Mouse (Mus musculus) kidney, embryonic 14.5 days (tissue): ENCODE results near the gene Tcf21. TPM values are rescaled to one million over a fixed set of nuclear protein-coding genes. Genes with fewer than 3 reads are reported as not detected.

ENCODE experiments used
- ATAC-seq: fragments of 200-750 bp; cut with Nextera tagmentation; 2 replicates; pipeline ENCODE4 v1.8.0; 2017; ENCODE audit warnings: moderate number of reproducible peaks, mild to moderate bottlenecking, moderate TSS enrichment, moderate library complexity; ENCODE audit not compliant: low FRiP score, low TSS enrichment
- H3K27ac ChIP-seq: fragments of 300-500 bp; sonication (generic); 2 replicates; pipeline ENCODE4 v1.5.1; 2014; ENCODE audit warnings: low read depth, mild to moderate bottlenecking, low read length, moderate library complexity, mixed read lengths
- H3K27me3 ChIP-seq: fragments of 300-500 bp; sonication (generic); 2 replicates; pipeline ENCODE4 v1.6.1; 2014; ENCODE audit warnings: mild to moderate bottlenecking, low read length; ENCODE audit not compliant: control insufficient read depth, insufficient read depth
- H3K36me3 ChIP-seq: fragments of 300-500 bp; sonication (generic); 2 replicates; pipeline ENCODE4 v1.6.1; 2014; ENCODE audit warnings: low read length, mixed read lengths; ENCODE audit not compliant: control insufficient read depth, insufficient read depth
- H3K4me1 ChIP-seq: fragments of 300-500 bp; sonication (generic); 2 replicates; pipeline ENCODE4 v1.6.1; 2014; ENCODE audit warnings: low read length, mixed read lengths; ENCODE audit not compliant: control insufficient read depth, insufficient read depth
- H3K4me2 ChIP-seq: fragments of 300-500 bp; sonication (generic); replicated peaks from 2 replicates; pipeline ENCODE4 v1.6.1; 2014; ENCODE audit warnings: low read depth, mild to moderate bottlenecking, low read length
- H3K4me3 ChIP-seq: fragments of 300-500 bp; sonication (generic); 2 replicates; pipeline ENCODE4 v1.5.1; 2014; ENCODE audit warnings: mild to moderate bottlenecking, low read length
- H3K9ac ChIP-seq: fragments of 300-500 bp; sonication (generic); 2 replicates; pipeline ENCODE4 v1.6.1; 2014; ENCODE audit warnings: low read depth, mild to moderate bottlenecking, low read length, moderate library complexity
- H3K9me3 ChIP-seq: fragments of 300-500 bp; sonication (generic); 2 replicates; pipeline ENCODE4 v1.6.1; 2016; ENCODE audit warnings: low read length; ENCODE audit not compliant: control insufficient read depth
- WGBS: fragments of 180-500 bp; shearing (Covaris S2); extraction: QIAGEN DNeasy Blood & Tissue Kit; methylation state at CpG from one replicate; pipeline ENCODE4 v1.1.7; 2014; 5-methylcytosine and 5-hydroxymethylcytosine counted together
- polyA plus RNA-seq: library from polyadenylated mRNA; unstranded; fragments of >200 nt; fragmentation: Nextera tagmentation; extraction: Ambion mirVana; gene quantifications from 2 replicates; pipeline ENCODE4 v1.2.1, GENCODE M21; 2014

Tcf21 gene
- polyA plus RNA-seq, 1 experiment from 2014 or later, result 331 TPM

DNA sequence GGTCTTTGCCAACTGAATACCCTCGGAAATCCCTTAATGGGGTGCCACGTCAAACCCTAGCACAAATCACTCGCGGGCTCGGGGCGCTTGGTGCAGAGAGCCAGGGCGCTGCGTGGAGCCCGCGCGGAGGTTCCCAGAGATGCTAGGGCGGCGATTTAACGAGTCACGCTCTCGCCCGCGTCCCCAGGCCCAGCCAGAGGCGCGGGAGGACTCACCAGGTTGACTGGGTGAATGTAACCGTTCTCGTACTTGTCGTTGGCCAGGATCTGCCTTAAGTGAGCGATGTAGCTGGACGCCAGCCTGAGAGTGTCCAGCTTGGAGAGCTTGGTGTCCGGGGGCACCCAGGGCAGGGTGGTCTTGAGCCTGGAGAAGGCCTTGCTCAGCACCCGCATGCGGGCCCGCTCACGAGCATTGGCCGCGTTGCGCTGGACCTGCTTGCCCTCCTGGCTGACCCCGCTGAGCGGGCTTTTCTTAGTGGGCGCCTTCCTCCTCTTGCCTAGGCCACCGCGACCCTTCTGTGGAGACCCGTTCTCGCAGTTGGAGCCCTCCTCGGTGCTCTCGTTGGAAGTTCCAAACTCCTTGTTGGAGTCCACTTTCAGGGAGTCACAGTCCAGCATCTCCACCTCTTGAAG, 619 bp downstream of the Tcf21 start:
- Histone ChIP-seq H3K9ac (peak overlapping the region; percentile 97), H3K4me1 (peaks cover 23% of the 10 kb centered on the region; the same call in 1 of the 2 replicates), H3K9me3 (no peaks in the 10 kb centered on the region), H3K4me3 (peak overlapping the region; percentile 76), H3K36me3 (no peaks in the 10 kb centered on the region), H3K27me3 (0 out of 2 replicates have a peak, but pooled peaks cover 6% of the 10 kb centered on the region), H3K27ac (peak overlapping the region; percentile 98), H3K4me2 (peak overlapping the region; percentile 43)
- ATAC-seq, result no peak; the same call in 1 of the 2 replicates
- WGBS, result under 1% methylated on average over 42 of the region's 42 CpGs

DNA sequence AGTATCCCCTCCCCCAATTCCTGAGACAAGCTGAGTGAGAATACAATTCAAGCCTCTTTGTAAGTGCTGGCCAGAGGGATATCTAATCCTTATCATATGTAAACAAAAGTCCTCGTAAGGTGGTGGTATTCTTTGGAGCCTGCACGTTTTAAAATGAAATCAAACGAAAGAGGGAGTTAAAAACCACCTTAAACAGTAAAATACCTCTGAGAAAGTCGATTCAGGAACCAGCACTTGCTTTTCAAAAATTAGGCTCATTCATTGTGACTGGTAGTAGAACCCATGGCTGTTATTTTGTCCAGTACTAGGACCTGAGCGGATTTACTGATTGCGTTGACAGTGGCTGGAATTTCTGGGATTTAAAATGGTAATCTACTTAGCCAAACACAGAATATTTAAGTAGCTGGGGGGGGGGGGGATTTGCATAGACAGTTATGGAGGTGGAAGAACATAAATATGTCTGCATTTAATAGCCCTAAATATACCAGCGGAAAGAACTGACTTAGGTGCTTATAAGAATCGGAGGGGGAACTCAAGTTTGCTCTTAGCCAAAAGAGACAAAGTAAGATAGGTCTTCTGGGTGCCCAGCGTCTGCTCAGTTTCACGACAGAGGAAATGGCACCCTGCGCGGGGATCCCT, 1.3 kb downstream of the Tcf21 start:
- Histone ChIP-seq H3K9ac (peak overlapping the region; percentile 97), H3K4me2 (peak overlapping the region; percentile 43), H3K27me3 (0 out of 2 replicates have a peak, but pooled peaks cover 7% of the 10 kb centered on the region), H3K4me3 (peak overlapping the region; percentile 76), H3K4me1 (peaks cover 23% of the 10 kb centered on the region; the same call in 1 of the 2 replicates), H3K9me3 (no peaks in the 10 kb centered on the region), H3K36me3 (no peaks in the 10 kb centered on the region), H3K27ac (peak overlapping the region; percentile 98)
- 2% methylated on average over 12 of the region's 12 CpGs for WGBS
- ATAC-seq, result no peak

GRCm38 (mm10) chr10:22817976-22818375, 2.0 kb downstream of the Tcf21 start:
- 0 out of 2 replicates have a peak, but pooled peaks cover 7% of the 10 kb centered on the region for H3K27me3 ChIP-seq
- H3K4me3 ChIP-seq, result peak overlapping the region; percentile 76
- H3K27ac ChIP-seq, result peak overlapping the region; percentile 98

GRCm38 (mm10) chr10:22817561-22817960, 2.4 kb downstream of the Tcf21 start:
- peaks cover 7% of the 10 kb centered on the region; the same call in 1 of the 2 replicates for H3K27me3 ChIP-seq
- H3K4me2 ChIP-seq, result peak overlapping the region; percentile 43
- peak overlapping the region; percentile 98 for H3K27ac ChIP-seq
- H3K4me1 ChIP-seq, result peaks cover 16% of the 10 kb centered on the region; the same call in 1 of the 2 replicates
- peak; percentile 28; the same call in 1 of the 2 replicates for ATAC-seq
- peak overlapping the region; percentile 76 for H3K4me3 ChIP-seq
- WGBS, result under 1% methylated on average over 18 of the region's 18 CpGs
- H3K9ac ChIP-seq, result peak overlapping the region; percentile 97
- no peaks in the 10 kb centered on the region for H3K36me3 ChIP-seq
- no peaks in the 10 kb centered on the region for H3K9me3 ChIP-seq

More at GRCm38 (mm10) chr10:22817976-22818375, 2.0 kb downstream of the Tcf21 start:
- ATAC-seq, result no peak
- Histone ChIP-seq H3K36me3 (no peaks in the 10 kb centered on the region), H3K4me2 (peak overlapping the region; percentile 43), H3K9me3 (no peaks in the 10 kb centered on the region), H3K9ac (peak overlapping the region; percentile 97), H3K4me1 (peaks cover 20% of the 10 kb centered on the region; the same call in 1 of the 2 replicates)
- 6% methylated on average over 4 of the region's 4 CpGs for WGBS

- no peak for ATAC-seq
- H3K27ac ChIP-seq, result peak overlapping the region; percentile 85
Measured at GRCm38 (mm10) chr10:22816237-22816762, 3.7 kb downstream of the Tcf21 start.

DNA sequence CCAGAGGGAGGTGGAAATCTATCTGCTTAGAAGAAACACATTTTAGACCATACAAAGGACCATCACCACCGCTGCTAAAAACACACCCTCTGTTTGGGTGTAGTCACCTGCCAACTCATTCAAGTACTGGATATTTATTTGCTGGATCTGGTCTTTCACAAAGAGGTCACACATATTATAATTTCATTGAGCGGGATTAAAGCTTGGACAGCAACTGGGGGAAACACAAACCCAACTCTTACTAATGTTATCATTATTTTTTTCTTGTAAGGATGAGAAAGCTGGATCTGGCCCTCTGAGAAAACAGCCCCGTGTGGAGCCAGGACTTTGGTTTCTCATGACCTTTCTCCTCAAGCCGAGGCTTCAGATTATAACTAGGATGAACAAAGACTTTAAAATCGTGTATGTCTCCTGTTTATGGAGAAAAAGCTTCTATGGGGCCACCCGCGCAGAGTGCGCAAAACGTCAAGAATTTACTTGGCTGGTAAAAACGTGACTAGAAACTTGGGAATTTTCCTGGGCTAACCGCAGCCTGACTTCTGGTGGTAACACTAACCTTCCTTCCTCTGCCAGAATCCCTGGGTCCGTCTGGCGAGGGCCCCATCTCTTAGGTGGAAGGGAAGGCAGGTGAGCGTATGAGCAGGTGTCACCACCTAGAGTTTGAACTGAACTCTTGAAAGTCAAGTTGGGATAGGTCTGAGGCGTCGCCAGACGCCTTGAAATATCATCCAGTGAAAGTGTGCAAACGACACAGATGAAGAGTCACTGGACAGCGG, 4.3 kb downstream of the Tcf21 start:
- peak overlapping the region; percentile 47 for H3K4me3 ChIP-seq
- peaks cover 9% of the 10 kb centered on the region; the same call in 1 of the 2 replicates for H3K4me1 ChIP-seq
- peak overlapping the region; percentile 72 for H3K9ac ChIP-seq
- no peaks in the 10 kb centered on the region for H3K9me3 ChIP-seq
- H3K4me2 ChIP-seq, result peak overlapping the region; percentile 59
- peak overlapping the region; percentile 85 for H3K27ac ChIP-seq
- peaks cover 15% of the 10 kb centered on the region; the same call in 1 of the 2 replicates for H3K27me3 ChIP-seq
- no peaks in the 10 kb centered on the region for H3K36me3 ChIP-seq
- 10% methylated on average over 19 of the region's 19 CpGs for WGBS
- ATAC-seq, result no peak

More at GRCm38 (mm10) chr10:22816237-22816762, 3.7 kb downstream of the Tcf21 start:
- H3K4me1 ChIP-seq, result peaks cover 14% of the 10 kb centered on the region; the same call in 1 of the 2 replicates
- H3K9me3 ChIP-seq, result no peaks in the 10 kb centered on the region
- H3K27me3 ChIP-seq, result peaks cover 15% of the 10 kb centered on the region; the same call in 1 of the 2 replicates
- no peaks in the 10 kb centered on the region for H3K36me3 ChIP-seq
- peak overlapping the region; percentile 72 for H3K9ac ChIP-seq
- peak overlapping the region; percentile 59 for H3K4me2 ChIP-seq
- H3K4me3 ChIP-seq, result peak overlapping the region; percentile 47
- 1% methylated on average over 28 of the region's 28 CpGs for WGBS

GRCm38 (mm10) chr10:22814771-22815170, 5.2 kb downstream of the Tcf21 start:
- no peak for ATAC-seq
- Histone ChIP-seq H3K27ac (peak overlapping the region; percentile 85), H3K4me1 (peaks cover 9% of the 10 kb centered on the region; the same call in 1 of the 2 replicates), H3K36me3 (no peaks in the 10 kb centered on the region), H3K9ac (peak overlapping the region; percentile 72; the same call in 1 of the 2 replicates), H3K27me3 (peaks cover 15% of the 10 kb centered on the region; the same call in 1 of the 2 replicates), H3K9me3 (no peaks in the 10 kb centered on the region), H3K4me3 (peak overlapping the region; percentile 12; the same call in 1 of the 2 replicates), H3K4me2 (peak overlapping the region; percentile 59)
- 6% methylated on average over 2 of the region's 2 CpGs for WGBS

GRCm38 (mm10) chr10:22814294-22814693, 5.7 kb downstream of the Tcf21 start:
- Histone ChIP-seq H3K9me3 (no peaks in the 10 kb centered on the region), H3K27ac (peak overlapping the region; percentile 85; the same call in 1 of the 2 replicates), H3K4me1 (peaks cover 9% of the 10 kb centered on the region; the same call in 1 of the 2 replicates), H3K36me3 (no peaks in the 10 kb centered on the region), H3K4me3 (peak overlapping the region; percentile 0; the same call in 1 of the 2 replicates), H3K9ac (no peak overlapping the region; the same call in 1 of the 2 replicates), H3K27me3 (peaks cover 15% of the 10 kb centered on the region; the same call in 1 of the 2 replicates), H3K4me2 (peak overlapping the region; percentile 59)
- ATAC-seq, result no peak
- WGBS, result 3% methylated on average over 4 of the region's 8 CpGs
